Mouse (Mus musculus) ES-CJ7 (cell line): ENCODE data around the gene Rab14.
A peak's percentile ranks its signal among the peaks of the same experiment; 100 is the strongest.

ENCODE experiments used
- DNase-seq: peaks from one replicate; pipeline ENCODE4 v3.0.0; 2011; ENCODE audit warnings: low read depth, low spot score

Gene Rab14

DNA sequence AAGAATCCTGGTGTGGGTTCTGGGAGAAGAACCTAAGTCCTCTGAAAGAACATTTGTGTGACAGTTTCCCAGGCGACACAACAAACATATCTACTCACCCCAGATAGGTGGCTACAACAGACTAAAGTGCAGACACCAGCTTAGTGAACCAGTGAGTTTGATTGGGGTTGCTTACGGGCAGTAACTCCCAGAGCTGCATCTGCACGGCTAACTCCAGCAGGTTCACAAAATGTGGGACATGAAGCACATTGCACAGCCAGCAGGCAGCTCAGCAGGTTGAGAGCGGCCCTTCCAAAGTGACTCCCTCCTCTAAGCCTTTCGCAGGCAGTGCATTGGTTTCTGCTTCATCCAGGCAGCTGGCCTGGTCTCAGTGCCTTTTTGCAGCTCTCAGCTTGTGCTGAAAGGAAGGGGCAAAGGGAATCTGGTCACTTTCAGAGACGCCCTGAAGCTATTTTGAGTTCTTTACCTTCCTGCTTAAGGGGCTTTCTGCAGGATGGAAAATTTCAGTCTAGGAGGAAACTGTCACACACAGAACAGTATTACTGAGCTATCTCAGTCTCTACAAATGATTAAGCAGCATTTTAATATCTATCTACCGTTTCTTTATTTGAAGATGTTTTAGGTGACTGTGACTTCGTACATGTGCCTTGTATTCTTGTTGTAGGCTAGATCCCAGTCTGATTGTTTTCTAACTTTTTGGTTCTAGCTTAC lies 46.9 kb downstream of the Rab14 start:
- DNase-seq = no peak

DNA sequence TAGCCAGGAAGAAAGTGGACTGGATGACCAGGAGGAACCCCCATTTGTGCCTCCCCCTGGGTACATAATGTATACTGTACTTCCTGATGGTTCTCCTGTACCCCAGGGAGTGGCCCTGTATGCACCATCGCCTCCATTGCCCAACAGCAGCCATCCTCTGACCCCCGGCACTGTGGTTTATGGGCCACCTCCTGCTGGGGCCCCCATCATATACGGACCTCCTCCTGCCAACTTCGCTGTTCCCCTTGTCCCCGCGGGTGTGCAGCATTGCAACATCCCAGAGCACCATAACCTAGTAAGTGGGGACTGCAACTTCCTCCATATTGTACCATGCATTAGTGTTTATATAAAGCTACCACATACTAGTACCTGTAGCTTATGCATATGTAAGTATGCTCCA lies 47.7 kb downstream of the Rab14 start:
- no peak for DNase-seq

DNA sequence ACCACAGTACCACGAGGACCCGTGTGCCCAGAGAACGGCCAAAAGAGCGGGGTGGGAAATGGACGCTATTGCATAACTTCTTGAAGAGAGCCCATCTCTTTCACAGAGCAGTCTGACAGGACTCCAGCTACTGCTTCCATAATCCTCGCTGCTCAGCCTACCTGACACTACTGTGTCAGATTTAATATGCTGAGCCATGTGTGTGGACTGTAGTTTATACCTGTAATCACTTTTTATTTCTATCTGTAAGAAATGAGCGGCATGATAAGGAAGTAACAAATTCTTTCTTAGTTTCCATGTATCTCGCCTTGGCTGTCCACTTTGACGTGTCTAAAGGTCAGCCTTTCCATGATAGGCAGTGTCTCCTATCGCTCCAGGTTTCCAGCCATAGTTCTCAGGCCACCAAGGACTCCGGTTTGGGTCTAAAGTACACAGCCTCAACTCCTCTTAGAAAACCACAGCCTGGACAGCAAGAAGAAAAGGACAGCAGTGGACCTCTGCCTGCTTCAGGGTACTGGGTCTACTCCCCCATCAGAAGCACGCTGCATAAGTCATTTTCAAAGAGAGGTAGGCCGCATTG lies 49.5 kb downstream of the Rab14 start:
- no peak for DNase-seq

DNA sequence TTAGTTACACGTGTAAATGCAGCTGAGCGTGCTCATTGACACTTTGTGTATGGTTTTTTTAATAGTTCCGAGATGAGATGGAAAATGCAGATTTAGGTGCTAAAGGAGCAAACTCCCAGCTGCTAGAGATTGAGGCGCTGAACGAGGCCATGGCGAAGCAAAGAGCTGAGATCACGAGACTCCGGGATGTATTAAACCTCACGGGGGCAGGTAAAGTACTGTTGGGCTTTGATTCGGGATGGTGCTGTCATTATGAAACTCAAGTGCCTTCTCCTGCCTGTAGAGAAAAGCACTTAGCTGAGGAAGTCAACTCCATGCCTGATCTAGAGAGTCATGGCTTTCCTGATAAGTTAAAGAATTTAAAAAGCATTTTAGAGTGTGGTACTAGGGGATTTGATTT lies 52.1 kb downstream of the Rab14 start:
- no peak for DNase-seq

DNA sequence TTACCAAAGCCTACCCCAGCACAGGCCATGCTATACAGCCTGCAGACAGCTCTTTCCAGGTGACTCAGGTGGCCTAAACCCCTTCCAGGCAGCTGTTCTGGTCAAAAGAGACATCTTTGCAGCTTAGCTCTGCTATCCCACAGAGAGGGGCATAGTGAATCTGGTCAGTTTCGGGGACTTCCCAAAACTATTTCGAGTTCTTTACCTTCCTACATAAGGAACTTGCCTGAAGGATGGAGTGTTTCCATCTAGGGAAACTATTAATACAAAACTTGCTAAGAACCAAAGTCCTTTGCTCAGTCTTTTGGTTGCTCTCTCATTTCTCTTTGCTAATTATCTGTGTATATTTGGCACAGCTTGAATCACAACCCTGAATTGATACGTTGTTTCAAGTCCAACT lies 59.2 kb downstream of the Rab14 start:
- no peak for DNase-seq

GRCm38 (mm10) chr2:35138576-35138975 lies 62.3 kb downstream of the Rab14 start:
- no peak for DNase-seq

DNA sequence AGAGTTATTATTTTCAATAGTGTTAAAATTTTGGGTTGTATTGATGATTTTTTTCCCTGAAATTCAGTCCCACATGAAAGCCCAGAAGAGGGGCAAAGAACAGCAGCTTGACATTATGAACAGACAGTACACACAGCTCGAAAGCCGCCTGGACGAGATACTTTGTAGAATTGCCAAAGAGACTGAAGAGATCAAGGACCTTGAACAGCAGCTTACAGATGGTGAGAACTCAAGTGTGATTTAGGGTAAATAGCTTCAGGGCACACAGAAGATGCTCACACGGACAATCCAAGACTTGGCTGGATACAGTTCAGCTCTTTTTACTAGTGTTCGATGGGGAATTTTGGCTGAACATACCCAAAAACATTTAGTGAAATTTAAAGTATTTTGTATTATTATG lies 67.0 kb downstream of the Rab14 start:
- DNase-seq = no peak

DNA sequence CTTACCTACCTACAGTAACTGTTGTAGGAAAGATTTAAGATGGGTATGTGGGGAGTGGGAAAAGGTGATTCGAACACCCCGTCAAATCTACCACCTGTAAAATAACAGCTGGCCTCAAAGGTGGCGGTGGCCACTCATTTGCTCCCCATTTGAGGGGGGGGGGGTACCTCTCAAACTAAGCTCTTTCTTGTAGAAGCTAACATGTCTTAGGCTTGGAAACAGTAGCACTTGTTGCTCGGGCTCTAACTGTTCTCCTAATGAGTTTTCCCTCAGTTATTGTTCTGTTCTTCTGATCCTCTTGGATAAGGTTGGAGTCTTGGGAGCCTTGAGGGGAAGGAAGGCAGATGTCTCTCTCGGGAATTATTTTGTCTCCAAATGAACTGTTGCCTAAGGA lies 68.3 kb downstream of the Rab14 start:
- DNase-seq = no peak

GRCm38 (mm10) chr2:35131991-35132661 lies 68.8 kb downstream of the Rab14 start:
- peak; percentile 97 for DNase-seq

GRCm38 (mm10) chr2:35131491-35131890 lies 69.4 kb downstream of the Rab14 start:
- no peak for DNase-seq
